Mouse (Mus musculus) kidney, adult 11 months (tissue): Measurements from ENCODE around the gene Dennd6a.
"Not testable (repeated sequence)": the region's sequence is repeated elsewhere in the genome, so short reads cannot be mapped to it uniquely, and the experiment has no call there.

Experiments
- DNase-seq: peaks from one replicate; pipeline ENCODE4 v3.0.0; 2022

Dennd6a gene

DNA sequence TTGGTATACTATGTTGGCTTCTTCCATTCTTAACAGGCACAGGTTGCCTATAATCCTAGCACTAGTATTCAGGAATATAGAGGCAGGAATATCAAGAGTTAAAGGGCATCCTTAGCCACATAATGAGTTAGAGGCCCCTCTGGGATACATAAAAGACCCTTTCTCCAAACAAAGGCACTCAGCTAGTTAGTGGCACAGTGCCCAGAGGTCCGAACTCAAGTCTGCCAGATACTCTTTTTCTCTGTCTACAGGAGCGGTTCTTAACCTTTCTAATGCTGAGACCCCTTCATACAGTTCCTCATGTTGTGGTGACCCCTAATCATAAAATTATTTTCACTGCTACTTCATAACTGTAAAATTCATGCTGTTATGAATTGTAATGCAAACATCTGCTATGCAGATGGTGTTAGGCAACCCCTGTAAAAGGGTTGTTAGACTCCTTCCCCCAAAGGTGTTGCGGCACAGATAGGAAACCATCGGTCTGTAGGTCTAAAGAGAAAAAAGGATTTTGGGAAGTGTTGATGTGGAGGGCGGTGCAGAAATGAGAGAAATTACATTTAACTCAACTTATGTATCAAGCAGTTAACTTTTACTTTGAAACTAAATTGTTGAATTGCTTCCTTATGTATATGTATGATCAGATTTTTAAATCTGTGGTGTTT is 72.5 kb downstream of the Dennd6a start:
- DNase-seq = no peak

DNA sequence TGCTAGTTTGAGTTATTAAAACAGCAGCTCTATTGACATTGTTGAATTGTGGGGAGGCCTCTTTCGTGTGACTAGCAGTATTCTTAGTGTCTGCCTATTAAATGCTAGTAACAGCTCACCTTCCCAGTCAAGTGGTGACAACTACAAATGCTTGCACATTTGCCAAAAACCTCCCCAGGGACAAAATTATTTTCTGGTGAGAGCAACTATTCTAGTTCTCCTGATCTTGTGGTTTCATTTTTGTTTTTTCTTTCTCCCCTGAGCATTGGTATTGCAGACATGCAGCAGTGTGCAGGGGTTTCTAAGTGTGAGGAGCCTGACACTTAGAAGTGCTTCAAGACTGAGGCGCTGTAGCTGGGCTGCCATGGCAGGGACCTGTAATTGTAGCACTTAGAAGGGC is 74.2 kb downstream of the Dennd6a start:
- no peak for DNase-seq

DNA sequence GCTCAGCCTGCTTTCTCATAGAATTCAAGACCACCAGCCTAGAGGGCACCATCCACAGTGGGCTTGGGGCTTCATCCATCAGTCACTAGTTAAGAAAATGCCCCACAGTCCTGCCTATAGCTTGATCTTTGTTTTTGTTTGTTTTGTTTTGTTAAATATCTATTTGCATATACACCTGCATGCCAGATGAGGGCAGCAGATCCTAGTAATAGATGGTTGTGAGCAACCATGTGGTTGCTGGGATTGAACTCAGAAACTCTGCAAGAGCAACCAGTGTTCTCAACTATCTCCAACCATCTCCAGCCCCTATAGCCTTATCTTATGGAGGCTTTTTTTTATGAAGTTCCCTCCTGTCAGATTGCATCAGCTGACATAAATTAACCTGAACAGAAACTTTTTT is 78.2 kb downstream of the Dennd6a start:
- no peak for DNase-seq

DNA sequence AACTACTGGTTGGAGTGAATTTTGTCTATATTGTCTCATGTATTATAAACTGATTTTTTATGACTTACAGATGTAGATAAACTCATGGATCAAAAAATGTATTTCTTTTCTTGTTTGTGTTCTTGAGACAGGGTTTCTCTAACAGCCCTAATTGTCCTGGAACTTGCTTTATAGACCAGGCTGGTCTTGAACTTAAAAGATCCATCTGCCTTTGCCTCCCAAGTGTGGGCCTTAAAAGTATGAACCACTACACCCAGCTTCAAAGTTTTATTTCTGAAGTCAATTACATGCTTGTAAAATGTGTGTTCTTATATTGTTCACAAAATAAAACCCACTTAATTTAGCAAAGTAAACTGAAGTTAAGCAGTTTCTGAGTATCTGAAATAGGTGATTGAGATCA is 84.5 kb downstream of the Dennd6a start:
- no peak for DNase-seq

DNA sequence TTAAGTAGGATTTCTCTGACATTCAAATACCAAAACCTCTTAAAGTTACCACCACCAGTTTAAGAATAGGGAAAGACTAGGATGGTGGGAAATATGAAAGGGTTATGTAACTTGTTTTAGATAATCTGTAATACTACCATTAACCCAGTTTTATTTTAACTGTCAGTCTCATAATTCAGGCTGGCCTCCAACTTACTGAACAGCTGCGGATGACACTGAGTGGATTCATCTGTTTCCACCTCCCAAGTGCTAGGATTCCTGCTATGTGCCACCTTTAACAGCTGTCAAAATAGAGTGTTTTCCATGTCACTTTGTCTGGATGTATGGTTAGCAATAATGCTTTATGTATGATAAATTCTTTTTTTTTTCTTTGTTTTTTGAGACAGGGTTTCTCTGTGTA is 86.6 kb downstream of the Dennd6a start:
- DNase-seq = no peak

DNA sequence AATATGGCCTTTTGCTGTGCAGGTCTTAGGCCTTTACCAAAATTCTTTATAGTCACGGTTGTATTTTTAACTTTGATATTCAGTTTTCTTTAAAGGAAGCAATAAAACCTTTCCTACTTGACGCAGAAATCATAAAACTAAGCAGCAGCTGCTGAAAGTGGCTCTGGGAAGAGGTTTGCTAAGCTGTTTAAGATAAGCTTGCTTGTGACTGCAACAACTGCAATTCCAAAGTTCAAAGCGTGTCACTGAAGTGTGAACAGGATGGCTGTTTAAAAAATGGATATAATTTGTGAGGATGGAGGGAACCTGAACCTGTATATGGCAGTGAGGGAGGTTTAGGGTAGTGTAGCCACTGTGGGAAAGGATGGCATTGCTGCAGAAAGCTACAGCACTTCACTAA is 88.4 kb downstream of the Dennd6a start:
- DNase-seq = no peak

DNA sequence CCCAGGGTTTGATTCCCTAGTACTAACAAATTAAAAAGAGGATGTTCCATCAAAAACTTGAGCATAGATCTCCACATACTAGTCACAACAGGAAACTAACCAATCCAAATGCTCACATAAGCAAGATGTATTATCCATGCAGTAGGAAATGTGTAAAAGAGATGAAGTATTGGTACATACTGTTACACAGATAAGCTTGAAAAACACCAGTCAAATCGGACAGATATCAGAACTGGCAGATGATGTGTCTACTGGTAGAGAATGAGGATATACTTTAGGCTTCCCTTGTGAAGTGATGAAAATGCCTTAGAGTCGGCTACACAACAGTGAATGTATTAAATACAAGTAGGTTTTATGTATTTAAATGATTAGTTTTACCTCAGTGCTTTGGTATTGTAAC is 88.8 kb downstream of the Dennd6a start:
- no peak for DNase-seq

DNA sequence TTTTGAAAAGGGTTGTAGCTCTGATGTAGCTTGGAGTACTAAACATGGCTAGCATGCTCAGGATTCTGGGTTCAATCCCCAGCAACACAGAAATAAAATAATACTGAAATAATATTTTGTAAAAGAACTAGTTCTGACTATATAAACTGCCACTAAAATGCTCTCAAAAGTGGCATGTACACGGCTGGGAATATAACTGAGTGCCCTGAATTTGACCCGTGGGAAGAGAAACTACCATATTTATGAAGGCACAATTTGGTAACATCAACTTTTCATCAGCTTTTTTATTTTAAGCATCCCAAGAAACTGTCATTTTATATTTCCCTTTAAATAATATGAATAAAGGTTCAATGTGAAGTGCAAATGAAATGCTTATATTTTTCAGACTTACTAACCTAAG is 90.2 kb downstream of the Dennd6a start:
- DNase-seq = no peak

DNA sequence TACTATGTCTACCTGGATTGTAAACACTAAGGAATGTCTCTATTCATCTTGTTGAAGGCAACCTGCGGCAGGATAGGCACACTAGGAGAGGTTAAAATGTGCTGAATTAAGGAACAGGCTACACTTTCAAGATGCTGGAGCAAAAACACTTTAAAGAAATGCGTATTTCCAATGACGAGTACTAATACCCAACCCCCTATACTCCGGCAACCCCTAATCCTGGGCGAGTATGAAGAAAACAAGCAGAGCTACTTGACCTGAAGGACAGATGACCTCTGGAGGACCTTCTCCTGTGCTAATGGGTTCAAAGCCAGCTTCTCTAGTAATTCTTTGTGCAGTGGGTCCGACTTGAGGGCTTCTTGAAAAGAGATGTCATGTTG is 94.3 kb downstream of the Dennd6a start:
- no peak for DNase-seq

DNA sequence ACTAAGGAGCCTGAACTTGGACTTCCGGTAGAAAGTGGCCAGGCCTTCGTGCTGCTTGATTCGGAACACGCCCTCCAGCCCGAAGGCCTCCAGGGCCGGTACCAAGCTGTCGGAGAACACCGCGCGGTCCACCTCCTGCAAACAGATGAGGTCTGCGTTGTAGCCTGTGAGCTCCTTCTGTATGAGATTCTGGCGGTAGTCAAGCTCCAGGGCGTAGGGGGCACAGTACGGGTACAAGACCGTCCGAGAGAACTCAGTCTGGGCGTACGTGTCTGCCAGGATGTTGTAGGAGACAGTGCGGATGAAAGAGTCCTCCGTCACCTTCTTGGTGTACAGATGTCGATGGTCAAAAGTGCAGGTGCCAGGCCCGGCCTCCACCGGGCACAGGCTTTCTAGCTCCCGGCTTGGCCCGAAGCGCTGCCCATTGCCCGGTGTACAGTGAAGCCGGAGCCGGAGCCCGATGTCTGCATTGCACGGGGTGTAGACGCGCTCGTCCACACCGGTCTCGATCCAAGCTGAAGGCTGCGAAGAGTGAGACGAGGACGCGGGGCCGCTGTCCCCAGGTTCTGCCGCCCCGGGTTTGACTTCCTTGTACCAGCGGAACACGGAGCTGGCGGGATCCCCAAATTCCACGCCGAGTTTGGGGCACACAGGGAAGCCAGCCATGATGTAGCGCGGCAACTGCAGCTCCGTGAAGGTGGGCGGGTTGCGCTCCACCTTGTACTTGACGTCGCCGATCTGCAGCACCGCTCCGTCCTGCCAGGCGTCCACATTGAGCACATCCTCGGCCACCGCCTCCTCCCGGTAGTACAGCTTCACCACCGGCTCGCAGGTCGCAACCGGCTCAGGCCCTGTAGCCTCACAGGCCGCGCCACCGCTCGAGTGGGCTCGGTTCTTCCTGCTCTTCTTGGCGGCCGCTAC is 95.0 kb downstream of the Dennd6a start:
- peak; percentile 23 for DNase-seq

DNA sequence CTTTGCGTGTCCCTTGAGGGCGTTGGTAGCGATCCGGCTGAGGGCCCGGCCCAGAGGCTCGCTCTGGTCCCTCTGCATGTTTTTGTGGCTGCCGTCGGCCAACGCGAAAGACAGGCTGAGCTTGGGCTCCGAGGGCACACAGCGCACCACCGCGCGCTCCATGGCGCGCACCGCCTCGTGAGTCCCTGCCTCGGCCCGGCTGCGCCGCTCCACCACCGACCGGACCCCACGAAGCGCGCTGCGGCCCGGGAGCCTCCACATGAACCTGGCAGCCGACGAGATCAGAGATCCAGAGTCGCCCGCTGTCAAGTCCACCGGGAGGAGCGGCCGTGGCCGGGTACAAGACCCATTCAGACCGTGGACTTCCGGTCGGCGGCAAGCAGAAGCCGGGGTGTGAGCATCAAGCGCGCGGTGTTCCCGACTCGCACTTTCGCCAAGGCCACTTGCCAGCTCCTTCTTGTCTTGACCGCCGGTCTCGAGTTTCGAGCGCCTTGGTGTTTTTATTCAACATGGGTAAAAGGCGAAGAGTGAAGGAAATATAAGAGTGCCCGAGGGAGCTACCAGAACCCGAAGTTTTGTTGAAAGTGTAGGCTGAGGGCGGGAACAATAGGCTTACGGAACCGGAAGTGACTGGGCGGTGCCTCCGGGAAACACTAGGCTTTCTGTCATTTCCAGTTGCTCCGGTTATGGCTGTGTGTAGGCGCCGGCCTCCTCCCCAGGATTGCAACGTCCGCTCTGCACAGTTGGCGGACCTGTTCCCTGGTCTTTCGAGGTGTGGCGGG is 95.8 kb downstream of the Dennd6a start, which contains the start of gene Pde12:
Gene Pde12 (minus strand): TSS at position 592 of the 782 bp plus-strand sequence.
- DNase-seq = peak; percentile 91

DNA sequence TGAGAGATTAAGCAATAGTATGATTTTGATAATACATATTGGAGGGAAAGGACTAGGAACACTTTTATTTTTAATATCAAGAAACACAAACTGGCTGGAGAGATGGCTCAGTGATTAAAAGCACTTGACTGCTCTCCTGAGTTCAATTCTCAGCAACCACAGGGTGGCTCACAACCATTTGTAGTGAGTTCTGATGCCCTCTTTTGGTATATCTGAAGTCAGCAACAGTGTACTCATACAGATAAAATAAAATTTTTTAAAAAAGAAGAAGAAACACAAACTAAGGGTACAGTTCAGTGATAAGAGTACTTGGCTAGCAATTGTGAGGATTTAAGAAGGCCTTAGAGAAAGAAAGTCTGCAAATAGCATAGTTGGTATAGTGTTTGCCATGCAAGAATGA is 97.3 kb downstream of the Dennd6a start:
- no peak for DNase-seq

DNA sequence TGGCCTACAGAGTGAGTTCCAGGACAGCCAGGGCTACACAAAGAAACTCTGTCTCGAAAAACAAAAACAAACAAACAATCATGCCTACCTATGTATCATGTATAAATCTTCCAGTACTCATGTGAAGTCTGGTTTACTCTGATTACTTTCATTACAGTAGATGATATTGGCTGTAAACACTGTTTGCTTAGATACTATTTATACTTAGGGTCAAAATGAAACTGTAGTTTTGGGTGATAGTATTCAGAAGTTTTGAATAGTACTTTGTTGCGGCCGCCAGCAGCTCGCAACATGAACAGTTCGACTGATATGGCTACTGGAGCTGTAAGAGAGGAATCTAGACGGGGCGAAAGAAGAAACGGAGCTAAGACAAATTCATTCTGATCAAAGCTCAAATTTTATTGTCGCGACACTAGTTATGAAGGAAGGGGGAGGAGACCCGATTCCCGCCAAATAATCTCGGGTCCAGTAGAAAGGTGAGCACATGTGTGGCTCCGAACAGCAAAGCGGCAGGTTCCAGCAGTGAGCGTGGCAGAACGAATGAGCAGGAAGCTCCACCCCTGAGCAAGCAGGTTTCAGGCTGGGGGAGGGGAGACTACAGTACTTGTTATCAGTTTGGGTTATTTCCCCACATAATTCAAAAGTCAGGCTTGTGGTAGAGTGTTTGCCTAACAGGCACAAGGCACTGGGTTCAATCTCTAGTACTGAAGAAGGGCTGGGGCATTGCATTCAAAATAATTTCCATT is 98.4 kb downstream of the Dennd6a start:
- DNase-seq = not testable (repeated sequence)

DNA sequence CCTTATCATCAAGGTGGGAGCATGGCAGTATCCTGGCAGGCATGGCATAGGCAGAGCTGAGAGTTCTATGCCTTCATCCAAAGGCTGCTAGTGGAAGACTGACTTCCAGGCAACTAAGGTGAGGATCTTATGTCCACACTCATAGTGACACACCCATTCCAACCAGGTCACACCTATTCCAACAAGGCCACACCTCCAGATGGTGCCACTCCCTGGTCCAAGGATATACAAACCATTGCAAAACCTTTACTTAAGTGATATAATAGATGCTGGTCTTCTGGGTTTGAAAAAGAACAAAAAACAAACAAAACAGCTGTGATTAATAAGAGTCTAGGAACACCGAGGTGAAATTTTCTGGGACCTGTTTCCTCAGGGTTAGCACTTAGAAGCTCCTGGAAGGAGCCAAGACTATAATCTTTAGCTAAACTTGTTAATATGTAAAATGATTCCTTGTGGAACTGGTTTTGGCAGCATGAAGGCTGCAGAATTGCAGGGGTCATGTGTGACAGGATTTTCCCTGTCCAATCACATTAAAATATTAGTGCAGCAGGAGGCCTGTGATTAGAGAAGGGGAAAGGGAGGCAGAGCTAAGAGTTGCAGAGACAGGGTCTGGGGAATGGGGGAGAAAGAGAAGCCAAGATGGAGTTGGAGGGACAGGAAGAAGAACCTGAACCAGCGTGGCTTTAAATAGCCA is 101.0 kb downstream of the Dennd6a start:
- peak; percentile 48 for DNase-seq

DNA sequence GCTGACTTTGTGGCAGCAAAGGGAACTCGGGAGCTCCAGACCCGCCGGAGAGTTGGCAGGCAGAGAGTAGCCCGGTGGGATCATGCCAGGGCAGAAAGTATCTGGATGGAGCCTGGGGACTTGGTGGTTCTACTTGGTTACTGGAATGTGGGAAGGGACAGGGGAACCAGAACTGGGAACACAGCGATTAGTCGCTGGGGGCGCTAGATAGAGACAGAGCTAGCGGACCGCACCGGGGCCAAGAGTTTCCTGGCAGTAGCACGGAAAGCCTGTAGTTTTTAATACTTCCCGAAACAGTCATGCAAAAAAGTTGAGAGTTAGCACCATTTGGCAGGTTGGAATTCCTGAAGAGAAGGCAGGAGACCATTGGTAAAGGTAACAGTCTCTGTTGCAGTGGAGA is 101.7 kb downstream of the Dennd6a start:
- DNase-seq = peak; percentile 64

DNA sequence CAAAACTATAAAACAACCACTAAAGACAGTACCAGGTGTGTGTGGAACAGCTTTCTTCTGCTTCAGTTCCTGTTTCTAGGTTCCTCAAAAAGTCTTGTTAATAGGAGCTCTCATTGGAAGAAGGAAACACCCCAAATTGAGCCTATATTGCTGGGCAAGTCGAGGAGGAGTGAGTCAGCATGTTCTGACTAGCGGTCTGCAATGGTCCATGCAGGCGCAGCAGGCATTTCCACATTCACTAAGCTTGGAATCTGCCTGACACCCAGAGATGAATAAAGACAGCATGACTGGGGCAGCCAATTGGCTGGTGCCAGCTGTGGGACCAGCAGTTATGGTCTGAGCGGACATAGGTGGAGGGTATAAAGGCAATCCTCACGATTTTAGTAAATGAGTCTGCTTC is 102.1 kb downstream of the Dennd6a start:
- no peak for DNase-seq
